Mouse (Mus musculus): Measurements from ENCODE around the gene Thnsl2.

The Thnsl2 gene

DNA sequence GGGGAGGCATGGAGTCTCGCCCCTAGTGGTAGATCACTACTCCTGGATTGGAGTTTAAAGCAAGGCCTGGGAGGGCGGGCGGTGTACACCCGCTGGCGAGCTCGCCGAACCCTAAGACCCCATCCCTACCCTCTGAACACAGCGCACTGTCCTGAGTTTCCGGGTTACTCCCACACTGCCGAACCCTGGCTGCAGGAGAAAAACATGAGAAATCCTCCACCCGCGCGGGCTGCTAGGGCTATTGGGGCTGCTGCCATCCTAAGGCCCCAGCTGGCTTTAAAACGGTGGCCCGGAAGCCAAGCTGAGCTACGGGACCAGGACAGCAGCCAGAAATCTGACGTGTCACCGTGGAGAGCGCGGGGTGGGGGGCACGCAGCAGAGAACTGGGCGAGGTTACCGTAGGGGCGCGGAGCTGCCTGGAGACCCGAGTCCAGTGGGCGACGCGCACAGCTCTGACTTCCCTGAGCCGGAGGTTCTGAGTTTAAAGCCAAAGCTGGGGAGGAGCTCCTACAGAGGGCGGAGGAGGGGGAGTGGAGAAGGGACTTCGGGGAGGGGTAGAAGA lies at the start of gene Thnsl2:
Gene Thnsl2 (minus strand): TSS at position 546 of the 562 bp plus-strand sequence.
- peak; percentile 54 for DNase-seq

DNA sequence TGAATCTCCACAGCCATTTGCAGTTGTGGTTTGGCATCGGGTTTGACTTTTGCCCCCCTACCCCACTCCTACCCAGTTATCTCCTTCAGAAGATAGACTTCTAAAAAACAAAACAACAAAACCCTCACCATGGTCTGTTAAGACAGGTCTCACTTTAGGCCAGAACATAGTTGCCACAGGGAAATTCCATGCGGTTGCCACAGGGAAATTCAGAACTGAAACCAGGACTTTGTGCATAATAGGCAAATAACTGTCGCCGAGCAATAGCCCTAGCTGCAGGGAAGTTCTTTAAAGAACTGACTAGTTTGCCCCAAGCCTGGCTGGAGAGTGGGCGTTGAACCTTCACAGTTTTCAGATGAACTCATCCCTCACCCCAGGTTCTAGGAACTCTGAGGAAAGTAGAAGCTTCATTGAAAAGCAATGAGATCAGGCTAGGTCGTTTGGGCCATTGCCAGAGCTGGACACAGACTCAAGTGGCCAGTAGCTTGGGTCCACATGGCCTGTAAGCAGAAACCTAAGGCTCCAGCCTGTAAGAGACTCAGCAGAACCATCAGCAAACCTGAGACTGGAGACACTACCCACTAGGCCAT lies 49.0 kb upstream of the Thnsl2 start:
- no peak for DNase-seq

DNA sequence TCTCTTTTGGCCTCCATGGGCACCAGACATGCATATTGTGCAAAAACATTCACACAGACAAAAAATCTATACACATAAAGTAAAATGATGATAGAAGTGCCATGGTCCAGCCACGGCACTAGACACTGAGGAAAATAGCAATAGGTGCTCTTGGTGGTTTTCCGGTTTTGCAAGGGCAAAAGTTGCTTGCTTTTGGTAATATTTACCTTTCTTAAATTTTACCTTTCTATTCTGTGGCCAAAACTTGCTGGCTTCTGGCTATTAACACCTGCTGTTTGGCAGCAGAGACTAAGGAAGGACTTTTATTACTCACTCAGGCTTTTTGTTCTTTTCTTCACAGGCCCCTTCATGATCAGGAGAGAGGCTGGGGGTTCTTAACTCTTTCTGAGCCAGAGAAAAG lies 46.3 kb upstream of the Thnsl2 start:
- DNase-seq = no peak

DNA sequence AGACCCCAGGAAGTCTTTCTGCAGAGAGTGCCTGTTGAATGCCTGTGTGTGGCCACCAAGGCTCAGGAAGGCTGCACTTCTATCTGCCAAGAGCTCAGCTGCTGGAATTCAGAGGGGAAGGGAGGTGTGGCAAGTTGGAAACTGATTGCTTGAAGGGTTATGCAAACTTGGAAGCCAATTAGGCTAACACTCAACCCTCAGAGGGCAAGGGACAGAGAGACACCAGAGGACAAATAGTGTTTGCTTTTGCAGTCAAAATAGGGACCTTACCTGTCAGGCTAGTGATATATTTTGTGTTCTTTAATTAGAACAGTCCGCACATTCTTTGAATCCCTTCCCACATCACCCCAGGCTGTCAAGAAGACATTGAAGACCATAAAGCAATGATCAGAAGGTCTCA lies 45.3 kb upstream of the Thnsl2 start:
- no peak for DNase-seq

DNA sequence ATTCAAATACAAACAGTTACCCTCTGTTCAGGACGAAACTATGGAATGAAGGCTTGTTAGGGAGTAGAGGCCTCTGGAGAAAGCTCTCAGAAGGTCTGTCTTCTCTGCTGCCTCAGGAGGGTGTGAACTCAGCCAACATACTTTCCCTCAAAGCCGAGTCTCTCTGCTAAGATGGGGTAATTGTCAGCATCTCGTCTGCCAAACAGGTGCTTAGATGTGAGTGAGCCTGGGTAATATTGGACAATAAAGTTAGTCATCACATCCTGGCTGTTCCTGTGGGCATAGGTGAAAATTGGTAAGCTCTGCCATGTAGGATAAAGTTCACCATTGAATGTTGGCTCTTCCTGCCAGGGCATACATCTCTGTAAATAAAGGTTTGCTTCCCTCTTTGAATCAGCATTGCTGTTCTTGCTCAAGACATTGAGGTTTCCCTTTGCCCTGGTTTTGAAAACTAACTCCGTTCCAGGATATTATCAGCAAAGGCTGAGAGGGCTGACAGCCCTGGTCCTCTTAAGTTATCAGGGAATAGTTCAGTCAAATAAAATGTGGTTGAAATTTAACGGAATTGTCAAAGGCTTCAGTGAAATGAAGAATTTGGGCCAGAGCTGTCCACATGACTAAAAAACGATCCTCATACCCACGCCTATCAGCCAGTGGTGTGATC lies 40.8 kb upstream of the Thnsl2 start:
- DNase-seq = no peak

DNA sequence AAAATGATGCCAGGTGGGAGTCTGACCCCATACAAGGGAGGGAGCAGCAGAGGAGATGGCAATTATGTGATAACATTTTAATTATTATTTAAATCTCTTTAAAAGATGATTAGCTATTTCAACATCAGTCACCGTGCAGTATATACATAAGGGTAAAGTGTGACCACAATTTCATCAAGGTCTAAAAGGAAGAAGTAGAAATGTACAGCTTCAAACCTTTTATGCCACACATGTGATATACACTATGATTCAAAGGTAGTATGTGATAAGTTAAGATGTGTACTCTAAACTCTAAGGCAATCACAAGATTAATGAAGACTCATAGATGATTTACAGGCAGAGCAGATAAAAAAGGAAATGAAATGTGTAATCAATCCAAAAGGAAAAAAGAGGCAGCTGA lies 36.4 kb upstream of the Thnsl2 start:
- no peak for DNase-seq

DNA sequence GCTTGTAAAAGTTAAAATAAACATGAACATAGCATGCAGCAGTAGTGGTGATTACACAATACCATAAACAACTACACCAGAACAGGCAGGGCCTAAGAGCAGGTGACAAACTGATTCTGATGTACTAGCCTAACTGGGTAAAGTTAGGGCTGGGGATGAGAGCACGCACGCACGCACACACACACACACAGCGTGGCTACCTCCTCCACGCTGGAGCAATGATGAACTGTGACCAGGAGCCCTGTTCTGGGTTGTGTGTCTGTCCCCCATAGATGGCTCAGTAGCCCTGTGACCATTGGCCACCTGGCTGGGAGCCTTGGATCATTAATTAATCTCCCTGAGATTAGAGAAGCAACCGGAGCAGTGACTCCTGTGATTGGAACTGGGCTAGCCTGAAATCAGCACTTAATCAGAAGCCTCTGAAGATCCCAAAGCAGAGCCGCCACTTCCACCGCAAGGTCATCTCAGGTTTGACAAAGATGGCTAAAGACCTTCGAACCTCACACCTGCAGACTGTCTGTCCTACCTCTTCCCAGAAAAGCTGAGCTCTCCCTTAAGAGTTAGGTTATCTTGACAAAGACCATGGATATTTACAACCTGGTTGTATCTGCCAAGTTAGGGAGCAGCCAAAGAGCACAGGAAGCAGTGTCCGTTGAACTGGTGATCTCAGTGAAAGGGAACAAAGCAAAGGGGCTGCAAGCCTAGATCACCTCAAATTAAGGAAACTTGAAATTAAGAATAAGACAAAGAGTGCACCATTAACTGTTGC lies 28.8 kb upstream of the Thnsl2 start:
- DNase-seq = no peak

DNA sequence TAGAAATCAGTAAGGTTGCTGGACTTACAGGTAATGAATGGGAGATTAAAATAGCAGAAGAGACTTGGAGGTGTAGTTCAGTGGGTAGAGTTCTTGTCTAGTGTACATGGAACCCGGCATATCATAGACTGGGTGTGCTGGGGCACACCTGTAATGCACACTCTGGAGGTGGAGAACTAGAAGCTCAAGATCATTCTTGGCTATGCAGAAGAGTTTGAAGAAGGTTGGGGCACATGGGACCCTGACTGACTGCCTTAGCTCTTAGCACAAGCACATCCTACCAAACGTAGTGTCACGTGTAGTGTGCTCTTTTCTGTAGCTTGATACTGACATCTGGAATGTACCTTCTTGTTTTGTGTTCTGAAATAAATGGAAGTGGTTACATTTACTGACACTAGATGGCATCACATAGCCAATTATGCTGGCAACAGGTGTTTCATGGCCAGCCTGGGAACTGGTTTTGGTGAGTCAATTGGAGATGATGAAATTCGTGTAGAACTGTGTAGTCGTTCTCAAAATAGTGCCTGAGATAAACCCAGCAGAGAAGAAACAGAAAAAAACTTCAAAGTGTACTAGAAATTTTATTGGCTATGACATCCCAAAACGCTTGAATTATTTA lies 22.4 kb upstream of the Thnsl2 start:
- DNase-seq = peak; percentile 12

DNA sequence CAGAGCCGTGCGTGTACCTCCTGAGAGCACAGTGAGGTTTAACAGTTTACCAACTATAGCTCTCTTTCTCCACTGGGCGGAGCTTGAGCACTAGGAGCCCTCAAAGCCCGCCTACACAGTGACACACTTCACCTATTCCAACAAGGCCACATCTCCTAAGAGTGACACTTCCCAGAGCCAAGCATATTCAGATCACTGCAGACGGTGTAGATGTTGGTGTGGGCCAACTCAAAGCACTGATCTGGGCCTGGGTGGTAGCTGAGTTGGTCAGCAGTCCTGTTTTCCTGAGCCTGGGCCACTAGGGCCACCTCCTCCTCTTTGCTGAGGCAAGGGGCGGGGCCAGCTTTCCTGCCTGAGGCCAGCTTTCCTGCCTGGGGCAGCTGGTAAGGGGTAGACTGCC lies 20.2 kb upstream of the Thnsl2 start:
- peak; percentile 44 for DNase-seq

DNA sequence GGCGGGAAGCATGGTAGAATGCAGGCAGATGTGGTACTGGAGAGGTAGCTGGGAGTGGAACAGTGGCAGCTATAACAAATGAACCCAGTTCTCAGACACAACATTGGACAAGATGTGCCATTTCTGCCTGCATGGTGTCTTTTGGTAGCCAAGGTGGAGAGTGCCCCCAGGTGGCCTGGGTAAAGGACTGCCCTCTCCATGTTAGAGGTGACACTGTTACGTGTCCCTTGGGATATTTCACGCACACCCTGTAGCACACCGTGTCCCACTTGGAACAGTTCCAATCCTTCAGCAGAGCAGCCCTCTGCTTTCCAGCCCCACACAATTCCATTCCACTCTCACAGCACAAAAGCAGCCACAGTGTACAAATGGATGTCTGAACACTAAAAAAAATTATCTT lies 18.0 kb upstream of the Thnsl2 start:
- peak; percentile 18 for DNase-seq

DNA sequence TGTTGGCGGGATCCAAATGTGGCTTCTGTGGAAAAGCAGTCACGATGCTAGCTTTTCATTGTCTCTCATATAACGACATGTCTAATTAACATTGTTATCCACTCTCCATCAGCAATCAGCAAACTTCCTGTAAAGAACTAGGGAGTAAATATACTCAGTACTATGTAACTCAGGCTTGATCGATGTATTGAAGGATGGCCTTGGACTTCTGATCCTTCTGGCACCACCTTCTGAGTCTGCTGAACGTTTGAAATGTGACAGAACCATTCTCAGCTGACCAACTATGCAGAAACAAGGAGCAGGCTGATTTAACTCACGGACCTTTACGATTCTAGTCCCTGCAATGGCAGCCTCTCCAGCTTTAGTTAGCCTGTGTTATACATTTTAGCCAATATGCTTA lies 17.1 kb upstream of the Thnsl2 start:
- no peak for DNase-seq

DNA sequence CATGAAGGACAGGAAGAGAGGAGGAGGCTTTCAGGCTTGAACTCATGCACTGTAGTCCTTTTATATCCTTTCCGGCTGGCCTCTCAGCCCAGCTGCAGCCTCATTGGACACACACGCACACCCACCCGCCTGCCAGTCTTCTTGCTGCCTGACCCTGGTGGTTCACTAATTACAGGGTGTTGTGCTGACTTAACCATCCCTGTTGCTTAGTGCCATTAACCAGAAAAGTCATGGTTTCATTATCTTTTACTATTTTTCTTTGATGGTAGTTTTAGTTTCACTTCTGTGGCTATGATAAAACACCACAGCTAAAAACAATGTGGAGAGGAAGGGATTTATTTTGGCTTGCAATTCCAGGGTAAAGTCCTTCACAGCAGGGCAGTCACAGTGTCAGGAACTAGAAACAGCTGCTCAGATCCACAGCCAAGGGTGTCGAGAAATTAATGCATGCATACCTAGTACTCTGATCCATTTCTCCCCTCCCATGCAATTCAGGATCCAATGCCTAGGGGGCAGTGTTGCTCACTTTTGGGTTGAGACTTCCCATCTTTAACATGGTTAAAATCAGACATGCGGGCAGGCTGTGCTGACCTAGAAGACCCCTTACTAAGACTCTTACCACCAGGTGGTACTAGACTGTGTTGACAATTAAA lies 12.6 kb upstream of the Thnsl2 start:
- peak; percentile 31 for DNase-seq

DNA sequence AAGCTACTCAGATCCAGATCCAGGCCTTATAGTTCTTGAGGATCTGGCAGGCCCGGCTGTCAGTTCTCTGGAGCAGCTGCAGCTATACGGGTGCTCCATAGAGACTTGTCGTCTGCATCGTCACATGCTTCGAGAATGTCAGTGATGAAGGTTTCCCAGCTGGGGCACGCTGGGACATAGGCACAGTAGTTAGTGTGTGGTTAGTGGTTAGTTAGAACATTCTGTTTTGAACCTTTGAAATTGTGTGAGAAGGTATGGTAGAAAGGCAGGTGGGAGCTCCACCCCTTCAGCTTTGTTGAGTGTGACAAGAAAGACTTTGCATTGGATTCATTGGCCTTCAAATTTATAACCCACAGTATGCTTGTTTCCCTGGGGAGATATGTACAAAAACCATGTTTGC lies 10.6 kb upstream of the Thnsl2 start:
- no peak for DNase-seq

DNA sequence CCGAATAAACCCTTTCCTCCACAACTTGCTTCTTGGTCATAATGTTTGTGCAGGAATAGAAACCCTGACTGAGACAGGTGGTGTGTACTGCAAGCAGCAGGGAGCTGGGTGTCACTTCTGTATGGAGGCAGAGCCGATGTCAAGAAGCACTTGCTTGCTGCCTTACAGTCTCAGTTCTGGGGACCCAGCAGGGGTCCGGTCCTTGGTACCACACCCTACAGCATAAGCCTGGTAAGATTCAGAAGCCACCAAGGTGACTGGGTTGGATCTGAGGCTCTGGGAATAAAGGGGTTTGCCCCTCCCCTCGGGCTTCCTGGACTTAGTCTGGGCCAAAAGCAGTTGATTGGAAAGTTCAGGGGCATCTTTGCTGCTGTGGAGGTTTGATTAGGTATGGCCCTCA lies 9.2 kb upstream of the Thnsl2 start:
- DNase-seq = no peak

DNA sequence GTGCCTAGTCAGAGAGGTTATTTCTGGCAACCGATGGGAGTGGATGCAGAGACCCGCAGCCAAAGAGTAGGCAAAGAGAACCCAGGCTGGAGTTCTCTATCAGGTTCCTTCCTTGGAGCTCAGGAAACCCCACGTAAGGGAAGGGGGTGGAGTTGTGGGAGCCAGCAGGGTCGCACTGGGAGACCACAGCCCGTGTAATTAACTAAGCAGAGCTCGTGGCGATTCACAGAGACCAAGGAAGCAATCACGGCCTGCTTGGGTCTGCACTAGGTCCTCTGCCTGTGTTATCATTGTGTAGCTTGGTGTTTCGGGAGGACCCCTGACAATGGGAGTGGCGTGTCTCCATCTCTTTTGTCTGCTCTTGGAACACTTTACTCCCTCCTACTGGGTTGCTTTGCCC lies 6.9 kb upstream of the Thnsl2 start:
- no peak for DNase-seq

DNA sequence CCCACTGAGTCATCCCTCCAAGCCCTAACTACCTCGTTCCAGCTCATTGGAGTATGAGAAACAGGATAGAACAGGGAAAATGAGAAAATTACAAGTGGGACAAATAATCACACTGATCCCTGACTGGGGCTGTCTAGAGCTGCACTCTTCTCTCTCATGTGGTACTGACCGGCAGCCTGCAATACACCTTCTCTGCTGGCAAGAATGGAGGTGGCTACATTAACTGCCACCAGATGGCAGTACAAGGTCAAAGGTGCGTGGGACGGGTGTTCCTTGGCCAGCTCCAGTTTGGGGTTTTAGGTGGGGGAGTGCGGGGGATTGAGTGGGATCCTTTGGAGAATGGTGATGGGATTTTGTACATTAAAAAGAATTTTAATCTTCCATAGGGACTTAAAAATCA lies 5.3 kb upstream of the Thnsl2 start:
- DNase-seq = peak; percentile 41

DNA sequence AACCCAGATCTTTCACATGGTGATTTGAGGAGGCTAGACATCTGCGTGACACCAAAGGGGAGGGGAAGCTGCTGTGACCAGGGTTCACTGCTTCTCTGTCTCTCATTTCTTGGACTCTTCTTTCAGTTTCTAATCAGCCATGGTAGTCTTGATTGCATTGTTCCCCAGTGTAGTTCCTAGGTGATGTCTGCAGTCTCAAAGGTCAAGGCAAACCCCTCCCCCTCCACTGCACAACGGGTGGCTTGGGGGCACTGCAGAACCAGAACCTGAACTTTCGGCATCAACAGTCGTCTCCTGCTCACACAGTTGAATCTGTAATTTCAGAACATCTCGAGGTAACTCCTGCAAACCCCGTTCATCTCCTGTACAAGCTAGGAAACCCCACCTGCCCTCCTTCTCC lies 4.1 kb upstream of the Thnsl2 start:
- no peak for DNase-seq

DNA sequence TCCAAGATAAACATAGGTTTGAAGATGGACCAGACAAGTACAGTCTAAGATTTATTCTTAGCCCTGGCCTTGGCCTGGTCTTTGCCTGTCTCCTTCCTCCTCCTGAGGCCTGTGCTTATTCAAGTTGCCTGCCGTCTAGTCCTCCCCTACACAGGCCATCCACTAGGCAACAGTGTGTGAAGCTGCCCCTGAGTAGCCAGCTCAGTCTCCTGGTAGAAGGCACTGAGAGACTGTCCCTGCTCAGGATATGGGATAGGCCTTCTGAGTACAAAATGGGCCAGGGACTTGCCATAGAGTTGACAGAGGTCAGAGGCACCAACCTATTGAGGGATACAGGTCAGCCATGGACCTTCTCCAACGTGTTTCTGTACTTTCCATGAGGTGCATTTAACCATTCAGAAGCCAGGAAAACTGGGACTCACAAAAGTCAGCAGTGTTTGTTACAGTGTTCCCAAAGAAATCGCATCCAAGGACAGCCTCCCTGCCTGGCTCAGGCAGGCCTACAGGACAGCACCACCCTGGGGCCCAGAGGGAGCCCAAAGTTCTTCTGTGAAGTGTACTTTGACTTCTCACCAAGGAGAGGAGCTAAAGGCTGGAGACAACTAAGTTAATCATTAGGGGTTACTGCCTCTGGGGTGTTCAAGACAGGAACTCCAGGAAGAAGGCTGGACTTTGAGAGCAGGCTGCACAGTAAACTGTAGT lies 1.2 kb upstream of the Thnsl2 start:
- peak; percentile 7 for DNase-seq

DNA sequence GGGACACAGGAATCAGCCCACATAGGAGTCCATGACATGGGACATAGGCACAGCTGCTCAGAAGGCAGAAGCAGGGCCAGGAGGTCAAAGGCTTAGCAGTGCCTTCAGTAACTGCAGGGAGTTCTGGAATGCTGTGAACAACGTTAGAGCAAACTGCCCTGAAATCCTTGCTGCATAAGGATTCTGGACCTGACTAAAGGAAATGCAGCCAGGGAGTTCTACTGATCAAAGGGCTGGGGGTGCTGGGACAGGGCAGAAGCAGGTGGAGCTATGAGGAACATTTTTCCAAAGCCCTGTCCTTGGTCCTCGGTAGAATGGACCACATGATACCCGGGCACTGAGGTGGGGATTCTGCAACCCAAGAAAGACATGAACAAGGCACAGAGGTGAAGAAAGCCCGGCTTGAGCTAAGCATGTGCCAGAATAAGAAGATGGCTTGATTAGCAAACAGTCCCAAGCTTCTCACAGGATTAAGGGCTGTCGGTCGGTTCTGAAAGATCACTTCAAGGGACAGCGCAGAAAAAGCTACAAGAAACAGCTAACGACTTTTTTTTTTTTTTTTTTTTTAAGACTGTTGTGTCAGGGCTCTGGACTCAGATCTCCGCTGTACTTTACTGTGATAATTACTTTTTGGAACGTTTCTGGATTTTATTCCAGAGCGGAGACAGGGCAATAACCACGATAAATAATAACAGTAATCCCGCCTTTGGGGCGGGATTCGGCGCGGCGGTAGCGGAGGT lies 915 bp downstream of the Thnsl2 start:
- no peak for DNase-seq

DNA sequence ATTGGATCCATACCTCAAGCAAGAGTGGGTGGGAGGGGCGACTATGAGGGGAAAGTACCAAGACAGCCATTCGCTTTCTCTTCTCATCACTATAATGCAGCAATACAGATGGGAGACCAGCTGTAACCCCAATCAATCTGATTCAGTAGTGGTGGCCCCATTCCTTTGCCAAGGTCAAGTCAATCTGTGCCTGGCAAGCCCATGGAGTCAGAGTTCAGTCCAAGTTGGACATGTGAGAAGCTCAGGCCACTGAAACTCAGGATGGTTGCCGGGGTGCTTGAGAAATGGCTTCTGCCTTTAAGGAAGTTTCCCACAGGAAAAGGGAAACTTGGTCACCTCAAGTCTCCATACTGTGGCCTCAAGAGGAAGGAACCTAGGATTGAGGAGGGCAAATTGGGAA lies 9.2 kb downstream of the Thnsl2 start:
- DNase-seq = no peak

DNA sequence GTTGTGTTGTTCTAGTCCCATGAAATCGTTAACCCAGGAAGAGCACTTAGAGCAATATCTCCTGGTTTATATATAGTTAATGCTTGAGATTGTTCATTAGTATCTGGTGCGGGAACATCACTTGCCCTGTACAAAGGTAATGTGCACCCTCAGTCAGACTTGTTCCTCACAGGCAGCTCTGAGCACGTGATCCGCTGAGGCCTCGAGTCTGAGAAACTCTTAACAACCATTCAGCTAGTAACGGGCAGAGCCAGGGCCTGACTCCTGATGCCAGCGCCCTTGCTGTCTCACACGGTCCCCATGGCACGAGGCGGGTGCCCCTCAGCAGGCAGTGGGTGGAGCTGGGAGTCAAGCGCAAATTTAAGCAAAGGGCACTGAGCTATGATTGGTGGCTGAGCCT lies 10.7 kb downstream of the Thnsl2 start:
- DNase-seq = no peak

DNA sequence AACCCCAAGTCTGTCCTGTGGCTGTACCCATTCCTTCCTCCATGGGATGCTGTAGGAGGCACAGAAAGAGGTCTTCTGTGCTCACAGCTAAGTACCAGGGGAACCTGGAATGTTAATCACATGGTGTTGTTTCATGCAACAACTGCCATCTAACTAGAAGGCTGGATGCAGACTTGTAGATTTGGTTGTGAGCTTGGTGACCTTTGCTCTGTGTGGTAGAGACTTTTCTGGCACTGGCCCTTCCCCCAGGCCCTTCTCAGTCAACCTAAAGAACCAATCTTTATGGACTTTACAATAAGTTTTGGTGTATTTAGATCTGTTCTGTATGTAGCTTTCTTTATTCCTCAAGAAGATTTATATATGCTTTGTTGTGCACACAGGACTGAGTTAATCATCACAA lies 13.2 kb downstream of the Thnsl2 start:
- no peak for DNase-seq
